In the genomic region with DNA sequence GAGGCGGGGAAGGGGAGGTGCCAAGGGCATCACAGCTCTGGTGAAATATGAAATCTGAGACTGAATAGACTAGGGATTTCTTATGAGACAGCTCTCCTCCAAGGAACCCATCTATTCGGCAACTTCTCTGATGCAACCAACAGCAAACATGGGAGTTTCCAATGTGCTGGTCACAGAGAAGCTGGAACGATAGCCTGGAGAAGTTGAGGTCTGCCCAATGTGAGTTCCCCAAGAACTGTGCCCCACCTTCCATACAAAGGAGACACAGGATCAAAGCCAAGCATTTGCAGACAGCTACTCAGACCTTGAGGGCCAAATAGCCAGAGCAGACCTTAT, we compare ENCODE assay signal across 9 mouse cellular contexts. TPM values are rescaled to one million over a fixed set of nuclear protein-coding genes. Genes with fewer than 3 reads are reported as not detected.
DNase-seq lines count a peak whose midpoint lies in the region; ATAC-seq and TF ChIP-seq lines count a peak whose summit lies in the region.
"Had no signal": no experiment of that assay in that cellular context is flagged by ENCODE, and none has a peak within 500 bp of the region (broad histone marks: within the 10 kb centered on the region; RNA-seq: fewer than 3 reads in every experiment).

No protein-coding gene starts in this region.

- H3K36me3 ChIP-seq in kidney, postnatal 0 days (ENCODE audit: insufficient read depth, low read length): no peaks in the 10 kb centered on the region
- peaks cover 6% of the 10 kb centered on the region; the same call in 1 of the 2 replicates for H3K36me3 ChIP-seq in limb, embryonic 12.5 days

- no peak overlapping the region for H3K4me3 ChIP-seq in cerebellum, adult 2 months (replicated peaks; ENCODE audit: insufficient read depth, low read depth, low read length)
- no peak overlapping the region for H3K4me3 ChIP-seq in kidney, postnatal 0 days (replicated peaks; ENCODE audit: low read depth, low read length)
- no peak overlapping the region for H3K4me3 ChIP-seq in bone marrow macrophage, adult 2 months (ENCODE audit: insufficient read depth, low read length)
- H3K4me3 ChIP-seq in limb, embryonic 12.5 days (replicated peaks): no peak overlapping the region

- H3K9me3 ChIP-seq in kidney, postnatal 0 days (replicated peaks; ENCODE audit: low read length): no peaks in the 10 kb centered on the region
- no peaks in the 10 kb centered on the region for H3K9me3 ChIP-seq in limb, embryonic 12.5 days

- no peak for DNase-seq in cerebellum, adult 2 months
- no peak for DNase-seq in cerebellum, postnatal 14 days
- no peak for DNase-seq in kidney, postnatal 0 days (ENCODE audit: low spot score)
- no peak for DNase-seq in kidney, postnatal 25 days
- no peak for DNase-seq in cerebellum, adult 11 months
- no peak for DNase-seq in thymus, postnatal 36 days
- DNase-seq: thymus, postnatal 4 days had no signal

- ATAC-seq in kidney, postnatal 0 days (replicated peaks; ENCODE audit: low FRiP score, low read depth): no peak
- ATAC-seq in limb, embryonic 12.5 days (ENCODE audit: insufficient number of reproducible peaks, insufficient read depth, low FRiP score, low TSS enrichment, low read depth): 0 out of 2 replicates have a peak, but pooled peaks have one; percentile 11

- H3K9ac ChIP-seq in kidney, postnatal 0 days (ENCODE audit: low read depth, low read length): no peak overlapping the region
- H3K9ac ChIP-seq in limb, embryonic 12.5 days (replicated peaks): no peak overlapping the region

- no peak overlapping the region for H3K4me2 ChIP-seq in kidney, postnatal 0 days (ENCODE audit: low read length)
- no peak overlapping the region for H3K4me2 ChIP-seq in limb, embryonic 12.5 days

- no peak for TF ChIP-seq CTCF in cerebellum, adult 2 months (IDR thresholded peaks at IDR 0.05; ENCODE audit: borderline replicate concordance, insufficient read depth, low read depth, low read length)
- TF ChIP-seq CTCF in kidney, postnatal 0 days (IDR thresholded peaks at IDR 0.05; ENCODE audit: low read depth): no peak
- TF ChIP-seq CTCF in bone marrow macrophage, adult 2 months (IDR thresholded peaks at IDR 0.05; ENCODE audit: low read depth, low read length): no peak

- no peaks in the 10 kb centered on the region for H3K27me3 ChIP-seq in cerebellum, adult 2 months (ENCODE audit: control insufficient read depth, insufficient read depth, low read length)
- H3K27me3 ChIP-seq in kidney, postnatal 0 days (ENCODE audit: insufficient read depth, low read length): no peaks in the 10 kb centered on the region
- H3K27me3 ChIP-seq in limb, embryonic 12.5 days: no peaks in the 10 kb centered on the region

- peaks cover 69% of the 10 kb centered on the region for H3K4me1 ChIP-seq in cerebellum, adult 2 months (ENCODE audit: control insufficient read depth, insufficient read depth, low read length)
- peaks cover 29% of the 10 kb centered on the region; the same call in 1 of the 2 replicates for H3K4me1 ChIP-seq in kidney, postnatal 0 days (replicated peaks; ENCODE audit: insufficient read depth, low read length)
- H3K4me1 ChIP-seq in bone marrow macrophage, adult 2 months (ENCODE audit: control insufficient read depth, insufficient read depth, low read length): peaks cover 74% of the 10 kb centered on the region
- H3K4me1 ChIP-seq in limb, embryonic 12.5 days (replicated peaks): peaks cover 30% of the 10 kb centered on the region

- 27% methylated on average over 3 of the region's 3 CpGs for WGBS in cerebellum, adult 2 months
- 58% methylated on average over 3 of the region's 3 CpGs for WGBS in kidney, postnatal 0 days
- 67% methylated on average over 3 of the region's 3 CpGs for WGBS in limb, embryonic 12.5 days

- peak overlapping the region; percentile 2; the same call in 1 of the 2 replicates for H3K27ac ChIP-seq in cerebellum, adult 2 months (ENCODE audit: insufficient read depth, low read length)
- H3K27ac ChIP-seq in kidney, postnatal 0 days: peak overlapping the region; percentile 58
- H3K27ac ChIP-seq in bone marrow macrophage, adult 2 months (ENCODE audit: insufficient read depth, low read depth, low read length): peak overlapping the region; percentile 94
- peak overlapping the region; percentile 84 for H3K27ac ChIP-seq in limb, embryonic 12.5 days

- TF ChIP-seq POLR2A in cerebellum, adult 2 months (IDR thresholded peaks at IDR 0.05; ENCODE audit: borderline replicate concordance, insufficient read depth, low read length): no peak
- no peak for TF ChIP-seq POLR2A in bone marrow macrophage, adult 2 months (IDR thresholded peaks at IDR 0.05; ENCODE audit: borderline replicate concordance, low read depth, low read length)

RNA-seq across cellular contexts. Expression of a gene that starts 52.6 kb away (rescaled TPM):
- polyA plus RNA-seq in cerebellum, adult 2 months (2012; rRNA removed): 9.2 and 10.1 TPM in 2 replicates
- polyA plus RNA-seq in kidney, postnatal 0 days (2015; fragmentation: Nextera tagmentation; extraction: Ambion mirVana): 0.31 and 0.32 TPM in 2 replicates
- polyA plus RNA-seq in bone marrow macrophage, adult 2 months (2012; ENCODE audit: insufficient read depth, insufficient read length, missing spikeins): 0.52 and 1.1 TPM in 2 replicates
- 0.65 and 1.5 TPM in 2 replicates for polyA plus RNA-seq in limb, embryonic 12.5 days (2016; fragmentation: Nextera tagmentation; extraction: Ambion mirVana)

Comparison
In these comparisons a context has a peak if more than half of its experiments do, and no peak if none do; other contexts are left out.
1. H3K27ac ChIP-seq: peak in every context shown above with its lines; median percentile 94 in bone marrow macrophage, adult 2 months; 84 in limb, embryonic 12.5 days; 58 in kidney, postnatal 0 days; 2 in cerebellum, adult 2 months.